Mouse (Mus musculus) G1E (cell line): ENCODE measurements around the gene Trim33.

Source experiments
- CTCF ChIP-seq: IDR thresholded peaks from 2 replicates; pipeline ENCODE4 v1.5.1; 2012; ENCODE audit warnings: low read depth, low read length, inconsistent platforms, mixed read lengths
- GATA1 ChIP-seq: IDR thresholded peaks from 2 replicates; pipeline ENCODE4 v1.6.1; 2012; ENCODE audit warnings: borderline replicate concordance, low read length, inconsistent platforms, mixed read lengths
- POLR2AphosphoS5 ChIP-seq: IDR thresholded peaks from 2 replicates; pipeline ENCODE4 v1.6.1; 2012; ENCODE audit warnings: low read depth, low read length, inconsistent platforms; ENCODE audit not compliant: insufficient replicate concordance
- TAL1 ChIP-seq: conservative IDR thresholded peaks from 2 replicates; pipeline ENCODE4 v1.6.1; 2012; ENCODE audit warnings: low read depth, low read length, inconsistent platforms, mixed read lengths

DNA sequence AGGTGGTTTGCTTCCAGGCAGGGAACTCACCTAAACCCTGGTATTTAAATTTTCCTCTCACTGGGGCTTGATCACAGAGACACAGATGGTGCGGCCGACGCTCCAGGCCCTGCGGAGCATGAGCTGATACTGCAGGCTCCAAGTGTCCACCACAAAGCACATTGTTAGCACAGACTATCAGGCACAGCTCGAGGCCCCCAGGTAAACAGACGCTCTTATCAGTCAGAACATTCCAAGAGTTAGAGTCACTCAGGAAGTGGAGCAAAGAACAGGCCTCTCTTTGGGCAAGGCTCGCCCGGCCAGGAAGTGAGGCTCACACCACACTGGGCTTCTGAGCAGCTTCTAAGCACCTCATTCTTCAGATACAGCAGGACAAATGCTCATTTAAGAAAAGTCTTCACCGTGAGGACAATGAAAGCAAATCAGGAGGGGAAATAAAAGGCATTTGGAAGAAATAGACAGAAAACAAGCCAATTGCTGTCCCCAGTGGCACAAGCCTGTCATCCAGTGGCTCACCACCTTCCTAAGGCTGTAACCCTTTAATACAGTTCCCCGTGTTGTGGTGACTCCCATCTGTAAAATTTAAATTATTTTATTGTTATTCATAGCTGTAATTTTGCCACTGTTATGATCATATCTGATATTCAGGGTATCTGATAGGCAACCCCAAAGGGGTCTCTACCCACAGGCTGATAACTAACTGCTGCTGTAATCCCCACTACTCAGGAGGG is 22.8 kb upstream of the Trim33 start:
- TF ChIP-seq CTCF (no peak), GATA1 (no peak), TAL1 (peak; percentile 62), POLR2AphosphoS5 (no peak)
